Mouse (Mus musculus): ENCODE data around the gene Stau1. TPM values are rescaled to one million over a fixed set of nuclear protein-coding genes. Genes with fewer than 3 reads are reported as not detected.

Stau1 gene
- polyA plus RNA-seq, 1 experiment from 2014 or later = 87.9 TPM

DNA sequence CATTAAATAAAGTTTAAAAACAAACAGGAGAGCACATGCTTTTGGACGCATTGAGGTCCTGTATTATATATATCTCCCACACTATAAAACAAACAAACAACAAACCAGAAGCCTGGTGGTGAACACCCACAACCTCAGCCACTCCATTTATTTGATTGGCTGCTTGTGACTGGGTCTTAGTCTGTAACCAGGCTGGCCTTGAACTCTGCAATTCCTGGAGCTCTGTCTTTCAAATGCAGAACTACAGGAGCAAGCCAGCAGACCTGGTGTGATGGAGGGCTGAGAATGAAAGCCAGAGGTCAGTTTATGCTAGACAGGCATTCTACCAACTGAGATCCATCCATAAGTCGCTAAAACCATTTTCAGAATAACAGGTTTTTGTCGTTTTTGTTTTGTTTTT lies 96.4 kb downstream of the Stau1 start:
- H3K9me3 ChIP-seq = no peaks in the 10 kb centered on the region
- 63% methylated on average over 3 of the region's 3 CpGs for WGBS
- no peak overlapping the region for H3K4me3 ChIP-seq
- H3K27me3 ChIP-seq (ENCODE audit: poor library complexity, severe bottlenecking) = no peaks in the 10 kb centered on the region
- H3K4me1 ChIP-seq = no peaks in the 10 kb centered on the region
- no peak overlapping the region for H3K27ac ChIP-seq
- no peak for DNase-seq (ENCODE audit: extremely low spot score, low spot score)
- H3K36me3 ChIP-seq (replicated peaks) = peaks cover 11% of the 10 kb centered on the region; the same call in 1 of the 2 replicates

DNA sequence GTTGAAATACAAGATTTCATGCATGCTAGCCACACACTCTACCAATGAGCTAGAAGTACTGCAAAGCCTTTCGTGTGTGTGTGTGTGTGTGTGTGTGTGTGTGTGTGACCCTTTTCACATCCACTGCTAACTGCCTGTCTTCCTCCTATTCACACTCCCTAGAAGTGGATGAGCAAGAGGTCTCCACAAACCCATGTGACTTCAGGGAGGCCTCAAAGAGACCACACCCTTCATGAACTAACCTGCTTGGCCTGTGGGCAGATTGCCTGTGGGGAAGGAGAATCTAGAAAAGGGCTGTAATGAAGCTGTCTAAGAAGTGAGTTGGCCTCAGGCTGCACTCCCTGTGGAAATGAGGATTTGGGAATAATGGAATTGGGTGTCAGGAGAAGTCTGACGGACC lies 96.9 kb downstream of the Stau1 start:
- no peaks in the 10 kb centered on the region for H3K9me3 ChIP-seq
- no peak overlapping the region for H3K4me3 ChIP-seq
- no peak for DNase-seq (ENCODE audit: extremely low spot score, low spot score)
- no peak overlapping the region for H3K27ac ChIP-seq
- WGBS = 78% methylated on average over 2 of the region's 2 CpGs
- peaks cover 16% of the 10 kb centered on the region for H3K36me3 ChIP-seq (replicated peaks)
- H3K4me1 ChIP-seq = no peaks in the 10 kb centered on the region
- no peaks in the 10 kb centered on the region for H3K27me3 ChIP-seq (ENCODE audit: poor library complexity, severe bottlenecking)

Other genes with a start within 250 kb of the Stau1 start
- 10.4 and 11.1 TPM in 2 replicates for gene Trp53rkb, start 203.8 kb downstream of the Stau1 start, polyA plus RNA-seq (2016; fragmentation: Nextera tagmentation; extraction: Ambion mirVana)
- 4.9 and 5.4 TPM in 2 replicates for gene Arfgef2, start 190.7 kb downstream of the Stau1 start, polyA plus RNA-seq (2016; fragmentation: Nextera tagmentation; extraction: Ambion mirVana)
- gene Cse1l, start 90.3 kb downstream of the Stau1 start, polyA plus RNA-seq (2016; fragmentation: Nextera tagmentation; extraction: Ambion mirVana) = 226 and 242 TPM in 2 replicates
- gene Ddx27, start 18.9 kb upstream of the Stau1 start, polyA plus RNA-seq (2016; fragmentation: Nextera tagmentation; extraction: Ambion mirVana) = 76.1 and 77.8 TPM in 2 replicates
- gene Znfx1, start 66.7 kb upstream of the Stau1 start, polyA plus RNA-seq (2016; fragmentation: Nextera tagmentation; extraction: Ambion mirVana) = 5.2 and 5.3 TPM in 2 replicates
- gene Kcnb1, start 193.9 kb upstream of the Stau1 start, polyA plus RNA-seq (2016; fragmentation: Nextera tagmentation; extraction: Ambion mirVana) = 0.71 and 0.93 TPM in 2 replicates
- gene Ptgis, start 244.3 kb upstream of the Stau1 start, polyA plus RNA-seq (2016; fragmentation: Nextera tagmentation; extraction: Ambion mirVana) = 13.5 and 13.7 TPM in 2 replicates